Mouse (Mus musculus): Measurements from ENCODE around the gene L3mbtl1.

DNA sequence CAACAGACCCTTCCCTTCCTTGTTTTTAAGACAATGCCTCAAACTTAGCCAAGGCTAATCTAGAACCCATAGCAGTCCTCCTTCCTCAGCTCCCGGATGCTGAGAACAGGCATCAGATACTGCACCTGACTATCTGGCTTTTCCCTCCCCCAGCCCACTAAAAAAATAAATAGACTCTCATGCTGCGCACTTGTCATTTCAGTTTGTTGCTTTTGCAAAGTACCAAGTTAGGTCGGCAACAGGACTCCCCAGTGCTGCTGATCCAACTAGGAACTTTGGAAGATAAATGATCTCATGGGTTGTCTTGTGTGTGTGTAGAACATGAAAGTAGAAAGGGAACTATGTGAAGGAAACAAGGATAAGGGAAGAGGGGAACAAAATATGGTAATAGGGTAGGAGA lies 13.6 kb upstream of the L3mbtl1 start:
- TF ChIP-seq TCF3 (IDR thresholded peaks at IDR 0.05; ENCODE audit: insufficient read length, low read depth), result no peak
- TF ChIP-seq POLR2A (IDR thresholded peaks at IDR 0.05; ENCODE audit: insufficient read length, low read depth), result no peak
- no peak for TF ChIP-seq USF1 (IDR thresholded peaks at IDR 0.05; ENCODE audit: low read depth)
- TF ChIP-seq MAX (IDR thresholded peaks at IDR 0.05; ENCODE audit: low read depth), result no peak
- no peak for TF ChIP-seq MYOD1 (IDR thresholded peaks at IDR 0.05; ENCODE audit: control insufficient read depth in 1 of 3, insufficient read length in 2 of 3, low read depth in 2 of 3)

Measured in myocyte (in vitro differentiated cells).